Mouse (Mus musculus) intestine, embryonic 15.5 days (tissue): ENCODE measurements around the gene Higd1a. TPM values are rescaled to one million over a fixed set of nuclear protein-coding genes. Genes with fewer than 3 reads are reported as not detected.

Experiments used
- ATAC-seq: fragments of 200-750 bp; cut with Nextera tagmentation; 2 replicates; pipeline ENCODE4 v1.8.0; 2017; ENCODE audit warnings: moderate TSS enrichment, moderate library complexity
- H3K27ac ChIP-seq: fragments of 300-500 bp; sonication (generic); 2 replicates; pipeline ENCODE4 v1.5.1; 2015; ENCODE audit warnings: mild to moderate bottlenecking, inconsistent platforms
- H3K27me3 ChIP-seq: fragments of 300-500 bp; sonication (generic); replicated peaks from 2 replicates; pipeline ENCODE4 v1.6.1; 2015; ENCODE audit warnings: inconsistent platforms
- H3K36me3 ChIP-seq: fragments of 300-500 bp; sonication (generic); 2 replicates; pipeline ENCODE4 v1.6.1; 2015; ENCODE audit warnings: inconsistent platforms
- H3K4me1 ChIP-seq: fragments of 300-500 bp; sonication (generic); replicated peaks from 2 replicates; pipeline ENCODE4 v1.6.1; 2015; ENCODE audit warnings: inconsistent platforms
- H3K4me2 ChIP-seq: fragments of 300-500 bp; sonication (generic); replicated peaks from 2 replicates; pipeline ENCODE4 v1.6.1; 2015; ENCODE audit warnings: mild to moderate bottlenecking, inconsistent platforms
- H3K4me3 ChIP-seq: fragments of 300-500 bp; sonication (generic); replicated peaks from 2 replicates; pipeline ENCODE4 v1.5.1; 2015; ENCODE audit warnings: inconsistent platforms
- H3K9ac ChIP-seq: fragments of 300-500 bp; sonication (generic); 2 replicates; pipeline ENCODE4 v1.6.1; 2015; ENCODE audit warnings: inconsistent platforms
- H3K9me3 ChIP-seq: fragments of 300-500 bp; sonication (generic); 2 replicates; pipeline ENCODE4 v1.6.1; 2016; ENCODE audit warnings: inconsistent platforms
- WGBS: fragments of 180-500 bp; shearing (Covaris S2); methylation state at CpG from one replicate; pipeline ENCODE4 v1.1.7; 2015; 5-methylcytosine and 5-hydroxymethylcytosine counted together
- polyA plus RNA-seq: library from polyadenylated mRNA; unstranded; fragments of >200 nt; fragmentation: Nextera tagmentation; extraction: Ambion mirVana; gene quantifications from 2 replicates; pipeline ENCODE4 v1.2.1, GENCODE M21; 2015

Higd1a gene
- polyA plus RNA-seq, 1 experiment from 2014 or later = 174 TPM

DNA sequence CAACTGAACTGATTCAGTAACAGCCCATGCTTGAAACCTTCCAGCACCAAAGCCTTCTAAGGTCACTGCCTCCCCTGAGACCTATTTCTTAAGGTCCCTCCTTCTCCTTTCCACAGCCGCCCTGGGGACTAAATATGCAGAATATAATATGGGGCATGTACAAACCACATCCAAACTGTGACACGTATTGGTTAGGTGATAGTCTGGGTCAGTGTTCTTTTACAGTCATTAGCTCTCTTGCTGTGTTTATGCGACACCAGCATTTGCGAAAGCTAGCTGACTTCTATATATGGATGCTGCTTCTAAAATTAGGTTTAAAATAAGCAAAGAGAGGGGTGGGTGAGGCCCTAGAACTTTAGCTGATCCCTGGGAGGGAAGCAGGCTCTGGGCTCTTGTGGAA lies 38.7 kb upstream of the Higd1a start:
- ATAC-seq = peak; percentile 31
- H3K36me3 ChIP-seq = no peaks in the 10 kb centered on the region
- no peak overlapping the region for H3K4me2 ChIP-seq
- H3K4me3 ChIP-seq = no peak overlapping the region
- WGBS = 57% methylated on average over 4 of the region's 4 CpGs
- no peaks in the 10 kb centered on the region for H3K9me3 ChIP-seq
- 0 out of 2 replicates have a peak, but pooled peaks cover 3% of the 10 kb centered on the region for H3K4me1 ChIP-seq
- H3K9ac ChIP-seq = no peak overlapping the region
- H3K27ac ChIP-seq = peak overlapping the region; percentile 42; the same call in 1 of the 2 replicates
- no peaks in the 10 kb centered on the region for H3K27me3 ChIP-seq

DNA sequence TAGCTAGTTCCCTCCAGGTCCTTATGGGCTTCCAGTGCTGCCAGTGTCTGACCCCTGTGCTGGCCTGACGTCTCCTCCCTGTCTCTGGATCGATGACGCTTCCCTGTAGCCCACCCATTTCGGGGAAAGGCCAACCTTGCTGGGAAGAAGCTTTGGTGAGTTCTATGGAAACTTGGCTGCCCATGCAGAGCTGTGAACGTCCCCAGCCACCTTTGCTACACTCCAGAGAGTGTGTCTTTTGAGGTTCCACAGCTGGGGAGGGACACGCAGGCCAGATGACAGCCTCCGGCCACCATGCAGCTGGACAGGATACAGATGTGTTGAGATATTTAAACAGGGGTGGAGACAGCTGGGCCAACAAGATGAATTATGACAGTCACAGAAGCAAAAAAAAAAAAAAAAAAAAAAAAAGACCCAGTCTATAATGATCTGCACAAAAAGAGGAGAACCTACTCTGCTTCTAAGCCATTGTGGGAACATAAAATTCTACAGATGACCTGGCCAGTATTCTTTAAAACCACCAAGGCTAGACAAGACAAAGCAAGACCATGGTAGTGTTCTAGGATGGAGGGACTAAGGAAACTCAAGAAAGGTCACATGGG lies 37.3 kb upstream of the Higd1a start:
- H3K4me2 ChIP-seq = no peak overlapping the region
- H3K36me3 ChIP-seq = no peaks in the 10 kb centered on the region
- no peak overlapping the region for H3K9ac ChIP-seq
- H3K4me3 ChIP-seq = no peak overlapping the region
- H3K9me3 ChIP-seq = no peaks in the 10 kb centered on the region
- no peaks in the 10 kb centered on the region for H3K27me3 ChIP-seq
- WGBS = 60% methylated on average over 7 of the region's 7 CpGs
- no peak for ATAC-seq
- H3K4me1 ChIP-seq = peaks cover 9% of the 10 kb centered on the region; the same call in 1 of the 2 replicates
- no peak overlapping the region for H3K27ac ChIP-seq

DNA sequence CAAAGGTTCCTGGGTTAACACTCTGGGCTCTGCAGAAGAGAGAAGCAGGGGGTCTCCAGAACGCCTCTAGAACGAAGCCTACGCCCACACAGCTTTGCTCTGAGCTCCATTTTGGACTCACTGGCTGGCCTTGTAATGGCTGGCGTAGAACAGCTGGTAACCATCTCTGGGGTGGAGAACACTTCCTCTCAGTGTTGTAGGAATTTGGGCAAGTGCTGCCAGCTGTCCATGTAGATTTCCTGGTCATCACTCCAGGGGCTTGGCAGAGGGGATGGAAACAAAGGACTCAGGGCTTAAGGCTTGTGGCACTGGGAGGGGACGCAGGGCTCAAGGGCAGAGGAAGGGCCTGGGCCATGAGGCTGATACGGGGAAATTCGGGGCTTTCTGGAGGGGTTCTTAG lies 36.3 kb upstream of the Higd1a start:
- no peaks in the 10 kb centered on the region for H3K36me3 ChIP-seq
- H3K27me3 ChIP-seq = no peaks in the 10 kb centered on the region
- peaks cover 13% of the 10 kb centered on the region; the same call in 1 of the 2 replicates for H3K4me1 ChIP-seq
- 82% methylated on average over 7 of the region's 7 CpGs for WGBS
- H3K4me2 ChIP-seq = no peak overlapping the region
- no peak overlapping the region for H3K4me3 ChIP-seq
- no peak overlapping the region for H3K27ac ChIP-seq
- no peak overlapping the region for H3K9ac ChIP-seq
- no peaks in the 10 kb centered on the region for H3K9me3 ChIP-seq
- ATAC-seq = no peak

DNA sequence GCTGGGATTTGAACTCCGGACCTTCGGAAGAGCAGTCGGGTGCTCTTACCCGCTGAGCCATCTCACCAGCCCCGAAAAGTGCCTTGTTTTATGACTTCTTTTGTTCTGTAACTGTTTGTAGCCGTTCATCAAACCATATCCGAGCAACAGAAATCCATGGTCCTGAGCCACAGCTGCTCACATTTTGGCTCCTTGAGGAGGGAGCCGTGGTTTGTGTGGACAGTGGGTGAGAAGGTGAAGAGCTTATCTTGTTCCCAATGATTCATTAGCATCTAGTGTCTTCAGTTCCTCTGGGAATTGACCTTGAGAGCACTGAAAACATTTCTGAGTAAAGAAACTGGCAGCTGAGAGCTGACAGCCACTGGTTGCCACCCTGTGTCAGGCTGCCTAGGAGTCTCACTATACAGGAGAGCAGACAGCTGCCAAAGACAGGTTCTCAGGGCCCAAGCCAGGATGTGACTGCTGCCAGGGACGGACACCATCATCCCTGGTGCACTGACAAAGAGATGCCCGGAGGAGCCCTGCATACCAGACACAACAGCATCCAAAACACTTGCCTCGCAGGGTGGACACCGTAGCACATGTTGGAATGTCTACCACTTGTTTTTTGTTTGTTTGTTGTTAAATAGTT lies 34.0 kb upstream of the Higd1a start:
- Histone ChIP-seq H3K36me3 (no peaks in the 10 kb centered on the region), H3K4me1 (peaks cover 13% of the 10 kb centered on the region; the same call in 1 of the 2 replicates), H3K4me2 (no peak overlapping the region), H3K9ac (no peak overlapping the region), H3K4me3 (no peak overlapping the region), H3K27me3 (no peaks in the 10 kb centered on the region), H3K27ac (no peak overlapping the region), H3K9me3 (no peaks in the 10 kb centered on the region)
- ATAC-seq = no peak
- 83% methylated on average over 12 of the region's 12 CpGs for WGBS

DNA sequence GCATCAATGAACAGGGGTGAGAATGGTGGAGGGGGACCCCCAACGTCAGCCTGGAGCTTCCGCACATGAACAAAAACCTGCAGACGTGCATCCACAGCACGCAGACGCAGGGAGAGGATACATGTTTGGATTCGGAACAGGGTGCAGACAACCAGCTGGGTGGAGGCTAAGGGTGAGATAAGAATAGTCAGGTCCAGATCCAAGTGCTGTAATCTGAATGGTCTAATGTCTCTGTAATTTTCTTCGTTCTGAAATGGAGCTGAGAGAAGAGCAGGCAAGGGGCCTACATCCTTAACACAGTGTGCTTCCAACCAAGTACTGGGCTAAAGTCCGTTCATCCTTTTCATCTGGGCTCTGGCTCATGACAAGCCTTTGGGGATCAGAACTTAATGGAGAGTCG lies 33.1 kb upstream of the Higd1a start:
- H3K4me2 ChIP-seq = no peak overlapping the region
- H3K9ac ChIP-seq = no peak overlapping the region
- no peaks in the 10 kb centered on the region for H3K36me3 ChIP-seq
- no peak overlapping the region for H3K27ac ChIP-seq
- no peak for ATAC-seq
- 84% methylated on average over 9 of the region's 9 CpGs for WGBS
- H3K4me1 ChIP-seq = peaks cover 13% of the 10 kb centered on the region; the same call in 1 of the 2 replicates
- no peaks in the 10 kb centered on the region for H3K27me3 ChIP-seq
- H3K4me3 ChIP-seq = no peak overlapping the region
- H3K9me3 ChIP-seq = no peaks in the 10 kb centered on the region

DNA sequence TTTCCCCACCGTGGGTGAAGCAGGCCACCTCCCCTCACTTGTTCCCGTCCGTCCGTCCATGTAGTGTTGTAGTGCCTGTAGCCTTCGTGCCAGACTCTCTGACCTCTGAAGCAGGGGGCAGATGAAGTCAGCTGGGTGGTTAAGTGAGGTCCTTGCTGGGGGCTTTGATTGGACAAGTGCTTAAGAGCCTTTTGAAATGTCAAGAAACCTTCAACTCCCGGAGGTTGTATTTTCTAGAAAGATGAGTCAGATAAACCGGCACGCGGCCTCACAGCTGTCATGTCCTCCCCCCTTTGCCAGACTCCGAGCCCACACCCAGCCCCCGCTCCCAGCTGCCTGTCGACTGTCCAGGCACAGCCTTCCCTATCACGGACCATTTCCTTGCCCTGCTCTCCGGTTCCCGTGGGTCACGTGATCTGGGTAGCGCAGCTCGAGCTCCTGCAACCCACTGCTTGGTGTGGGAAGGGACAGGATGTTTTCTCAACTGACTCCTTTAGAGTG lies 32.3 kb upstream of the Higd1a start:
- Histone ChIP-seq H3K27ac (no peak overlapping the region), H3K9me3 (no peaks in the 10 kb centered on the region), H3K9ac (no peak overlapping the region), H3K4me1 (peaks cover 13% of the 10 kb centered on the region; the same call in 1 of the 2 replicates), H3K36me3 (no peaks in the 10 kb centered on the region), H3K27me3 (no peaks in the 10 kb centered on the region), H3K4me2 (peak overlapping the region; percentile 34), H3K4me3 (no peak overlapping the region)
- 18% methylated on average over 18 of the region's 18 CpGs for WGBS
- peak; percentile 71 for ATAC-seq

DNA sequence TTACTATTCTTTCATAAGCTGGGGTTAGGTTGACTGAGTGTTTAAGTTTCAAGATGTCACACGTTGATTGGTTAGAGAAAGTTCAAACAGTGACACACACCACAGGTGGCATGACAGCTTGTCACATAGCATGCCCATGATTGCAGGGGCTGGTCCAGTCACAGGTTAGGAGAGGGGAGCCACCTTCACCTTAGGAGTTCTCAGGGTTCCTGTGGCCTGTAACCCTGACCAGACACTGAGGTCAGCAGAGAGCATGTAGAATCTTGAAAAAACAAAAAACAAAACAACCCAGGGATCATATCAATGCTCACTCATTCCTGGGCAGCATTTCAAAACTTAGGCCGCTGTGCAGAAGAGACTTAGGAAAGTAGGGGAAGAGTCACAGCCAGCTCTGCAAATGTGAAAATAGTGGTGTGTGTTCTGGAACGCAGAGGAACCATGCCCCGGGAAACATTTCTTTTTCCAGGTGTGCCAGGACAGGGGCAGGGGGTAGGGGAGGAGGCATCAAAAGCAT lies 31.8 kb upstream of the Higd1a start:
- WGBS = 56% methylated on average over 4 of the region's 4 CpGs
- H3K4me2 ChIP-seq = peak overlapping the region; percentile 34; the same call in 1 of the 2 replicates
- no peaks in the 10 kb centered on the region for H3K36me3 ChIP-seq
- no peaks in the 10 kb centered on the region for H3K27me3 ChIP-seq
- ATAC-seq = no peak
- H3K4me1 ChIP-seq = peaks cover 9% of the 10 kb centered on the region; the same call in 1 of the 2 replicates
- no peak overlapping the region for H3K4me3 ChIP-seq
- H3K9ac ChIP-seq = no peak overlapping the region
- H3K9me3 ChIP-seq = no peaks in the 10 kb centered on the region
- H3K27ac ChIP-seq = no peak overlapping the region

DNA sequence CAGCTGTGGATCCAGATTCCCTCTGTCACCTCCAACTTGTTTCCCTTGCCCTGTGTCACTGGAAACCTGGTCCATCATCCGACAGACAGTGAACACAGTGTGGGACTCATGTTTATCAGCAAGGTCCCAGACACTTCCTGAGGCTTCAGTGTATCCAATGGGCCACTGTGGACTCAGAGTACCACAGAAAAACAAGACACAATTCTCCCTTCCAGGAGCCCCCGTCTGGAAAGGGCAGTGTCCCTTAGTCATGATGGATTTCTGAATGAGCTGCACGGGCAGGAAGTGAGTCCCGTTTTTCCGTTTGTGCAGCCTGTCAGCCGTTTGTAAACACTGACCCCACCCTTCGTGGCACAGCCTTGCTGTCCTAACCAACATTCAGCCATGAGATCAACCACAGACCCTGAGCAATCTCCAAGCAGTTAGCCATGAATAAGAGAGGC lies 23.9 kb upstream of the Higd1a start:
- WGBS = 34% methylated on average over 7 of the region's 7 CpGs
- Histone ChIP-seq H3K9ac (no peak overlapping the region), H3K4me2 (no peak overlapping the region), H3K27me3 (no peaks in the 10 kb centered on the region), H3K4me1 (no peaks in the 10 kb centered on the region), H3K36me3 (no peaks in the 10 kb centered on the region), H3K9me3 (no peaks in the 10 kb centered on the region), H3K27ac (no peak overlapping the region), H3K4me3 (no peak overlapping the region)
- ATAC-seq = no peak

DNA sequence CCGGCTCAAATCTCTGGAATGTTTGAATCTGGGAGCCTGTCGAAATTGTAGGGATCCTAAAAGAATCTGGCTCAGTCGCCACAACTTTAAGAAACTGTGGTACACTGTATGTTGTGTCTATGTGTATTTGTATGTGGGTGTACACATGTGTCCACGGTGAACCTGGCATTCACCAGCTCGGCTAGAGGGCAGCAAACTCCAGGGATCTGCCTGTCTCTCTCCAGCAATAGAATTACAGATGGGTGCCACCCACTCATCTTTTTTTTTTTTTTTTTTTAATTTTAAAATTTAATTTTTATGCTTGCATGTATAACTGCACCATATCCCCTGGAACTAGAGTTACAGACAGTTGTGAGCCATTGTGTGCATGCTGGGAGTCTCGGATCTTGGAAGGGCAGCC lies 23.1 kb upstream of the Higd1a start:
- Histone ChIP-seq H3K4me1 (no peaks in the 10 kb centered on the region), H3K9me3 (no peaks in the 10 kb centered on the region), H3K27ac (no peak overlapping the region), H3K4me3 (no peak overlapping the region), H3K4me2 (no peak overlapping the region), H3K9ac (no peak overlapping the region), H3K27me3 (no peaks in the 10 kb centered on the region), H3K36me3 (no peaks in the 10 kb centered on the region)
- WGBS = 60% methylated on average over 6 of the region's 6 CpGs
- no peak for ATAC-seq

DNA sequence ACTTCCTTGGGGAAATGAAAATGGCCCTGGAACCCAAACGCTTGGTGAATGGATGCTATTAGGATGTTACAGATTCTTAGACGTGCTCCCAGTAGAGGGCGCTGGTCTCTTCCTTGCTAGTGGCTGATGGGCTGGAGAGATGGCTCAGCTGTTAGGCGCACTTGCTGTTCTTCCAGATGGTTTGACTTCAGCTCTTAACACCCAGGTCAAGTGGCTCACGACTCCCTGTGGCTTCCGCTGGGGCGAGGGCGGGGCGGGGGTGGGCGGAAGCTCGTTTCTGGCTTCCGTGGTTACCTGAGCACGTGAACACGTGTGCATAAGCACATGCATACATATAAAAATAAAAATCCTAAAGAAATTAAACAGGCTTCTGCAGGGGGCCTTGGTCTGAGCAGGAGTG lies 22.7 kb upstream of the Higd1a start:
- Histone ChIP-seq H3K36me3 (no peaks in the 10 kb centered on the region), H3K9ac (no peak overlapping the region), H3K27ac (no peak overlapping the region), H3K4me3 (no peak overlapping the region), H3K9me3 (no peaks in the 10 kb centered on the region), H3K4me1 (no peaks in the 10 kb centered on the region), H3K27me3 (no peaks in the 10 kb centered on the region), H3K4me2 (peak overlapping the region; percentile 28; the same call in 1 of the 2 replicates)
- WGBS = 18% methylated on average over 14 of the region's 14 CpGs
- ATAC-seq = no peak

DNA sequence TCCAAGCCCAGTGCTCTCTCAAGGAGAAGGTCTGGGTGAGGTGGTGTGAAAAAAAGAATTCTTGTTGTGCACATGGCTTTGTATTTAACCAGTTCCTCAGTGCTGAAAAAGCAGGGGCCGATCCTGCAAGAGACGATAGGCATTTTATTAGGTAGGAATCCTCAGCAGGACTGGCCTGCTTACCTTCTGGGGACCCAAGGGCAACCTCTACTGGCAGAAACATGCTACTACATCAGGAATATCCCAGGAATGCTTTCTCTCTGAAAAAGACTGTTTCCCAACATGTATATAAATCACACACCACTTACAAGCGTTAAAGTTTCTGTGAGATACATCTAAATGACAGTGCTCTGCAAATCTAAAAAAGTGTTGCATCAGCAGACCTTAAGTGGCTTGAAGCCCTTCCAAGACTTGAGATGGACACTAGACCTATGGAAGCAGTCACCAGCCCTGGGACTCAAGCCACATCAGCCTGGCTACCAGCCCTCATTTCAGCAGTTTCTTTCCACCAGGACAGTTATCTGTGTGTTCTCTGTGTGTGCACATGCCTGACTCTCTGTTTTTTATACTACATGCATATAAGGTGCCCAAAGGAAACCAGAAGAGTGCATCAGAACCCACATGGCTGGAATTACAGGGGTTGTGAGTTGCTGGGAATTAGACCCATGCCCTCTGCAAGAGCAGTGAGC lies 19.0 kb upstream of the Higd1a start:
- Histone ChIP-seq H3K9me3 (no peaks in the 10 kb centered on the region), H3K27me3 (no peaks in the 10 kb centered on the region), H3K4me1 (no peaks in the 10 kb centered on the region), H3K27ac (no peak overlapping the region), H3K36me3 (no peaks in the 10 kb centered on the region), H3K4me3 (no peak overlapping the region), H3K4me2 (no peak overlapping the region), H3K9ac (no peak overlapping the region)
- ATAC-seq = no peak
- 8% methylated on average over 3 of the region's 3 CpGs for WGBS

DNA sequence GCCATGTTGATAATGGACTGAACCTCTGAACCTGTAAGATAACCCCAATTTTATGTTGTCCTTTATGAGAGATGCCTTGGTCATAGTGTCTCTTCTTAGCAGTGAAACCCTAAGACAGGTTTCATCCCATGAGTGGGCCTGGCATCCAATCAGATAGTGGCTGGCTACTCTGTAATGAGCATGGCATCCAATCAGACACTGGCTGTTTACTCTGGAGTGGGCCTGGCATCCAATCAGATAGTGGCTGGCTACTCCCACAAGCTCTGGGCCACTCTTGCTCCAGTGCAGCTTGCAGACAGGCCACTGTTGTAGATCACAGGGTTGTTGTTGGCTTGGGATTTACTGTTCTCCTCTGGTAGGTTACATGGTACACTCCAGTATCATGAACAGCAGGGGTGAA lies 15.4 kb upstream of the Higd1a start:
- Histone ChIP-seq H3K27me3 (no peaks in the 10 kb centered on the region), H3K9ac (no peak overlapping the region), H3K4me2 (no peak overlapping the region), H3K9me3 (no peaks in the 10 kb centered on the region), H3K4me1 (peaks cover 5% of the 10 kb centered on the region), H3K36me3 (no peaks in the 10 kb centered on the region), H3K4me3 (no peak overlapping the region), H3K27ac (no peak overlapping the region)
- no peak for ATAC-seq
